Mouse (Mus musculus) frontal cortex, postnatal 10 days (tissue): Measurements from ENCODE around the gene Syna.

Source experiments
- DNase-seq, 2 experiments: peaks; one replicate each; pipeline ENCODE4 v3.0.0; 2022; ENCODE audit warnings: low spot score in 2 of 2, mixed read lengths in 1 of 2

The Syna gene

GRCm38 (mm10) chr5:134530830-134531229 lies 29.1 kb downstream of the Syna start:
- DNase-seq = peak; percentile 69 to 75

GRCm38 (mm10) chr5:134528488-134528887 lies 31.5 kb downstream of the Syna start:
- DNase-seq = no peak

GRCm38 (mm10) chr5:134525971-134526711 lies 33.8 kb downstream of the Syna start:
- no peak for DNase-seq

GRCm38 (mm10) chr5:134523728-134524127 lies 36.2 kb downstream of the Syna start:
- DNase-seq = no peak

GRCm38 (mm10) chr5:134522524-134522923 lies 37.4 kb downstream of the Syna start:
- no peak for DNase-seq

GRCm38 (mm10) chr5:134521806-134522205 lies 38.2 kb downstream of the Syna start:
- no peak for DNase-seq

GRCm38 (mm10) chr5:134521131-134521530 lies 38.8 kb downstream of the Syna start:
- DNase-seq = no peak

GRCm38 (mm10) chr5:134520120-134520519 lies 39.9 kb downstream of the Syna start:
- no peak for DNase-seq

- no peak for DNase-seq
Observed at GRCm38 (mm10) chr5:134519471-134519870, 40.5 kb downstream of the Syna start.

GRCm38 (mm10) chr5:134512086-134512485 lies 47.9 kb downstream of the Syna start:
- peak; percentile 79 to 87 for DNase-seq

GRCm38 (mm10) chr5:134510266-134510665 lies 49.7 kb downstream of the Syna start:
- no peak for DNase-seq

GRCm38 (mm10) chr5:134508965-134509364 lies 51.0 kb downstream of the Syna start:
- no peak for DNase-seq
